Mouse (Mus musculus) liver, embryonic 16.5 days (tissue): ENCODE measurements at regions not wholly inside any gene's neighbourhood (a gene's known extent, or its start where the extent isn't known, plus 50 kb on each side); places are given as distances from the start of the nearest gene placed in this dataset.

Experiments used
- ATAC-seq: fragments of 200-750 bp; cut with Nextera tagmentation; 2 replicates; pipeline ENCODE4 v1.8.0; 2017; ENCODE audit warnings: low read depth, mild to moderate bottlenecking, moderate number of reproducible peaks, moderate library complexity
- H3K27ac ChIP-seq: fragments of 300-500 bp; sonication (generic); 2 replicates; pipeline ENCODE4 v1.5.1; 2014; ENCODE audit warnings: mild to moderate bottlenecking, low read length
- H3K27me3 ChIP-seq: fragments of 300-500 bp; sonication (generic); 2 replicates; pipeline ENCODE4 v1.6.1; 2014; ENCODE audit warnings: low read depth, low read length, mixed read lengths; ENCODE audit not compliant: control insufficient read depth, insufficient read depth
- H3K36me3 ChIP-seq: fragments of 300-500 bp; sonication (generic); 2 replicates; pipeline ENCODE4 v1.6.1; 2014; ENCODE audit warnings: mild to moderate bottlenecking; ENCODE audit not compliant: control insufficient read depth, insufficient read depth
- H3K4me1 ChIP-seq: fragments of 300-500 bp; sonication (generic); 2 replicates; pipeline ENCODE4 v1.6.1; 2014; ENCODE audit warnings: low read depth, low read length, mixed read lengths; ENCODE audit not compliant: control insufficient read depth
- H3K4me2 ChIP-seq: fragments of 300-500 bp; sonication (generic); 2 replicates; pipeline ENCODE4 v1.6.1; 2014; ENCODE audit warnings: low read depth, low read length, mixed read lengths
- H3K4me3 ChIP-seq: fragments of 300-500 bp; sonication (generic); 2 replicates; pipeline ENCODE4 v1.5.1; 2014; ENCODE audit warnings: low read depth, mild to moderate bottlenecking, low read length
- H3K9ac ChIP-seq: fragments of 300-500 bp; sonication (generic); 2 replicates; pipeline ENCODE4 v1.6.1; 2014; ENCODE audit warnings: low read depth, low read length
- H3K9me3 ChIP-seq: fragments of 300-500 bp; sonication (generic); replicated peaks from 2 replicates; pipeline ENCODE4 v1.6.1; 2016; ENCODE audit warnings: low read length; ENCODE audit not compliant: control insufficient read depth
- WGBS: fragments of 180-500 bp; shearing (Covaris S2); extraction: QIAGEN DNeasy Blood & Tissue Kit; methylation state at CpG from one replicate; pipeline ENCODE4 v1.1.7; 2014; ENCODE audit not compliant: insufficient replicate concordance; 5-methylcytosine and 5-hydroxymethylcytosine counted together

GRCm38 (mm10) chr11:24371963-24372362 lies 294.1 kb downstream of the Bcl11a start:
- no peak overlapping the region for H3K4me2 ChIP-seq
- H3K4me3 ChIP-seq, result no peak overlapping the region
- ATAC-seq, result no peak
- H3K9me3 ChIP-seq, result no peaks in the 10 kb centered on the region
- H3K36me3 ChIP-seq, result no peaks in the 10 kb centered on the region
- 43% methylated on average over 8 of the region's 8 CpGs for WGBS
- no peaks in the 10 kb centered on the region for H3K27me3 ChIP-seq
- no peaks in the 10 kb centered on the region; the same call in 1 of the 2 replicates for H3K4me1 ChIP-seq
- no peak overlapping the region for H3K27ac ChIP-seq
- H3K9ac ChIP-seq, result no peak overlapping the region

GRCm38 (mm10) chr11:24372616-24373015 lies 294.8 kb downstream of the Bcl11a start:
- no peaks in the 10 kb centered on the region for H3K27me3 ChIP-seq
- no peaks in the 10 kb centered on the region for H3K9me3 ChIP-seq
- no peak for ATAC-seq
- no peak overlapping the region for H3K4me2 ChIP-seq
- no peaks in the 10 kb centered on the region; the same call in 1 of the 2 replicates for H3K4me1 ChIP-seq
- no peak overlapping the region for H3K4me3 ChIP-seq
- no peak overlapping the region for H3K9ac ChIP-seq
- no peak overlapping the region for H3K27ac ChIP-seq
- no peaks in the 10 kb centered on the region for H3K36me3 ChIP-seq
- 51% methylated on average over 5 of the region's 5 CpGs for WGBS

GRCm38 (mm10) chr11:24373301-24373700 lies 295.4 kb downstream of the Bcl11a start:
- ATAC-seq, result no peak
- H3K36me3 ChIP-seq, result no peaks in the 10 kb centered on the region

GRCm38 (mm10) chr11:24377530-24377929 lies 299.7 kb downstream of the Bcl11a start:
- WGBS, result 38% methylated on average over 2 of the region's 2 CpGs
- ATAC-seq, result no peak
- H3K9me3 ChIP-seq, result no peaks in the 10 kb centered on the region

More at GRCm38 (mm10) chr11:24373301-24373700, 295.4 kb downstream of the Bcl11a start:
- no peak overlapping the region for H3K9ac ChIP-seq
- no peaks in the 10 kb centered on the region for H3K27me3 ChIP-seq
- H3K27ac ChIP-seq, result no peak overlapping the region
- H3K4me2 ChIP-seq, result no peak overlapping the region
- H3K9me3 ChIP-seq, result no peaks in the 10 kb centered on the region
- no peak overlapping the region for H3K4me3 ChIP-seq
- WGBS, result 61% methylated on average over 4 of the region's 4 CpGs
- no peaks in the 10 kb centered on the region; the same call in 1 of the 2 replicates for H3K4me1 ChIP-seq

GRCm38 (mm10) chr11:24390578-24390977 lies 312.7 kb downstream of the Bcl11a start:
- WGBS, result 55% methylated on average over 5 of the region's 5 CpGs
- Histone ChIP-seq H3K4me3 (no peak overlapping the region), H3K9ac (no peak overlapping the region), H3K4me2 (no peak overlapping the region), H3K36me3 (no peaks in the 10 kb centered on the region), H3K4me1 (no peaks in the 10 kb centered on the region), H3K9me3 (no peaks in the 10 kb centered on the region), H3K27me3 (no peaks in the 10 kb centered on the region), H3K27ac (no peak overlapping the region)
- ATAC-seq, result no peak

More at GRCm38 (mm10) chr11:24377530-24377929, 299.7 kb downstream of the Bcl11a start:
- Histone ChIP-seq H3K27ac (no peak overlapping the region), H3K4me3 (no peak overlapping the region), H3K27me3 (no peaks in the 10 kb centered on the region), H3K4me1 (no peaks in the 10 kb centered on the region), H3K4me2 (no peak overlapping the region), H3K9ac (no peak overlapping the region), H3K36me3 (no peaks in the 10 kb centered on the region)

GRCm38 (mm10) chr11:24391385-24391784 lies 313.5 kb downstream of the Bcl11a start:
- WGBS, result 28% methylated on average over 1 of the region's 1 CpGs
- ATAC-seq, result no peak
- no peak overlapping the region for H3K27ac ChIP-seq
- H3K9me3 ChIP-seq, result no peaks in the 10 kb centered on the region
- no peak overlapping the region for H3K9ac ChIP-seq
- no peaks in the 10 kb centered on the region for H3K4me1 ChIP-seq
- no peaks in the 10 kb centered on the region for H3K27me3 ChIP-seq
- H3K4me3 ChIP-seq, result no peak overlapping the region
- H3K4me2 ChIP-seq, result no peak overlapping the region
- no peaks in the 10 kb centered on the region for H3K36me3 ChIP-seq

- H3K27ac ChIP-seq, result no peak overlapping the region
- H3K27me3 ChIP-seq, result no peaks in the 10 kb centered on the region
- WGBS, result 26% methylated on average over 2 of the region's 2 CpGs
- no peak overlapping the region for H3K9ac ChIP-seq
- no peak overlapping the region for H3K4me3 ChIP-seq
- no peak for ATAC-seq
- H3K4me2 ChIP-seq, result no peak overlapping the region
- no peaks in the 10 kb centered on the region for H3K36me3 ChIP-seq
- no peaks in the 10 kb centered on the region for H3K9me3 ChIP-seq
- H3K4me1 ChIP-seq, result no peaks in the 10 kb centered on the region
Observed at GRCm38 (mm10) chr11:24395478-24395877, 317.6 kb downstream of the Bcl11a start.

- Histone ChIP-seq H3K4me2 (no peak overlapping the region), H3K9ac (no peak overlapping the region), H3K9me3 (no peaks in the 10 kb centered on the region), H3K27me3 (no peaks in the 10 kb centered on the region), H3K27ac (no peak overlapping the region), H3K36me3 (no peaks in the 10 kb centered on the region), H3K4me3 (no peak overlapping the region), H3K4me1 (no peaks in the 10 kb centered on the region)
- 57% methylated on average over 5 of the region's 5 CpGs for WGBS
- no peak for ATAC-seq
Observed at GRCm38 (mm10) chr11:24396911-24397310, 319.1 kb downstream of the Bcl11a start.

- H3K4me1 ChIP-seq, result no peaks in the 10 kb centered on the region
- no peaks in the 10 kb centered on the region for H3K9me3 ChIP-seq
- ATAC-seq, result no peak
- WGBS, result 63% methylated on average over 1 of the region's 1 CpGs
- no peak overlapping the region for H3K4me3 ChIP-seq
- no peak overlapping the region for H3K27ac ChIP-seq
- no peak overlapping the region for H3K9ac ChIP-seq
- H3K36me3 ChIP-seq, result no peaks in the 10 kb centered on the region
- no peak overlapping the region for H3K4me2 ChIP-seq
- H3K27me3 ChIP-seq, result no peaks in the 10 kb centered on the region
Observed at GRCm38 (mm10) chr11:24397710-24398109, 319.9 kb downstream of the Bcl11a start.
